Mouse (Mus musculus) olfactory bulb, adult 2 months (tissue): ENCODE results near the gene Ikzf3.

Source experiments
- CTCF ChIP-seq: fragments of 200-500 bp; IDR thresholded peaks from 2 replicates; pipeline ENCODE4 v1.5.1; 2012; ENCODE audit warnings: low read depth, mild to moderate bottlenecking, low read length, moderate library complexity; ENCODE audit not compliant: insufficient read depth
- POLR2A ChIP-seq: fragments of 200-500 bp; IDR thresholded peaks from 2 replicates; pipeline ENCODE4 v1.6.1; 2012; ENCODE audit warnings: mild to moderate bottlenecking, low read depth, low read length, moderate library complexity; ENCODE audit not compliant: insufficient read depth

DNA sequence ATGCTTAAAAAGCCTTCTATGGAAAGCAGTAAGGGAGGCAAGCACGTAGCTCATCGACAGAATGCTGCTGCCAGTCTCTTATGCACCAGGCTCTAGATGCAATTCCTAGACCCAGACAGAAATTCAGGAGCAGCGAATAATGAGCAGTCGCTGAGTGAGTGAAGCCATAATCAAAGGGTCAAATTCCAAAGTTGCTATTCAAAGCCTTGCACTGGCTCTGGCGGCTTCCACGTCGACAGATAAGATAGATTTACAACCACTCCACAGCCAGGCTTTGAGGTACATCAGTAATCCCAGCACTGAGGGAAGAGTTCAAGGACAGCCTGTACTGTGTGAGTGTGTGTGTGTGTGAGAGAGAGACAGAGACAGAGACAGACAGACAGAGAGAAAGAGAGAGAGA lies 15.1 kb upstream of the Ikzf3 start:
- no peak for TF ChIP-seq CTCF
- no peak for TF ChIP-seq POLR2A
